Mouse (Mus musculus) embryonic facial prominence, embryonic 12.5 days (tissue): ENCODE data around the gene Gm28305. TPM values are rescaled to one million over a fixed set of nuclear protein-coding genes. Genes with fewer than 3 reads are reported as not detected.

ENCODE experiments used
- ATAC-seq: fragments of 200-750 bp; cut with Nextera tagmentation; 2 replicates; pipeline ENCODE4 v1.8.0; 2017; ENCODE audit not compliant: insufficient number of reproducible peaks, insufficient read depth, low FRiP score, low TSS enrichment
- H3K27ac ChIP-seq: fragments of 300-500 bp; sonication (generic); 2 replicates; pipeline ENCODE4 v1.5.1; 2016; ENCODE audit warnings: mild to moderate bottlenecking
- H3K27me3 ChIP-seq: fragments of 300-500 bp; sonication (generic); 2 replicates; pipeline ENCODE4 v1.6.1; 2016; ENCODE audit warnings: mild to moderate bottlenecking, moderate library complexity
- H3K36me3 ChIP-seq: fragments of 300-500 bp; sonication (generic); 2 replicates; pipeline ENCODE4 v1.6.1; 2016; ENCODE audit warnings: mild to moderate bottlenecking
- H3K4me1 ChIP-seq: fragments of 300-500 bp; sonication (generic); 2 replicates; pipeline ENCODE4 v1.6.1; 2016
- H3K4me2 ChIP-seq: fragments of 300-500 bp; sonication (generic); replicated peaks from 2 replicates; pipeline ENCODE4 v1.6.1; 2016; ENCODE audit warnings: mild to moderate bottlenecking, moderate library complexity
- H3K4me3 ChIP-seq: fragments of 300-500 bp; sonication (generic); 2 replicates; pipeline ENCODE4 v1.5.1; 2016; ENCODE audit warnings: mild to moderate bottlenecking
- H3K9ac ChIP-seq: fragments of 300-500 bp; sonication (generic); 2 replicates; pipeline ENCODE4 v1.6.1; 2016; ENCODE audit warnings: mild to moderate bottlenecking, moderate library complexity
- H3K9me3 ChIP-seq: fragments of 300-500 bp; sonication (generic); 2 replicates; pipeline ENCODE4 v1.6.1; 2016; ENCODE audit warnings: mild to moderate bottlenecking, moderate library complexity
- WGBS: fragments of 180-500 bp; shearing (Covaris S2); methylation state at CpG from one replicate; pipeline ENCODE4 v1.1.7; 2016; 5-methylcytosine and 5-hydroxymethylcytosine counted together
- polyA plus RNA-seq: library from polyadenylated mRNA; unstranded; fragments of >200 nt; fragmentation: Nextera tagmentation; extraction: Ambion mirVana; gene quantifications from 2 replicates; pipeline ENCODE4 v1.2.1, GENCODE M21; 2016

The Gm28305 gene
- not detected in 2 replicates for polyA plus RNA-seq

DNA sequence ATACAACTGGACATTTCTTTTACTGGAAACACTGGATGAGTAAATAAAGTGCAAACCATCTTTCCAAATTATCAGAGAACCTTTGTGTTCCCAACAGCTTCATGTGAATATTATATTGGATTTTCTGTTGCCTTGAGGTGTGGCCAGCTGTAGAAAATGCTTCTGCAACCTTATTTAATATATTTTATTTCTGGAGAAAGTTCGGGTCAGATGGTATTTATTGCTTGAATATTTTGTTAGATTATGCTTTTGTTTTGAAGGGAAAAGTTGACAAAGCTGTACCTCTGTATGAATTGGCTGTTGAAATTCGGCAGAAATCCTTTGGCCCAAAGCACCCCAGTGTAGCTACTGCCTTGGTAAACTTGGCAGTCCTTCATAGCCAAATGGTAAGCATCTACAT is at the start of gene Gm28305:
Gene Gm28305, plus strand, starts transcription at position 301 of the 400 bp plus-strand sequence.
- Histone ChIP-seq H3K27ac (no peak within 1 kb of the TSS), H3K4me2 (no peak within 1 kb of the TSS), H3K9ac (no peak within 1 kb of the TSS), H3K27me3 (no peaks in the 10 kb centered on the region), H3K9me3 (no peaks in the 10 kb centered on the region), H3K4me3 (no peak within 1 kb of the TSS), H3K4me1 (no peaks in the 10 kb centered on the region), H3K36me3 (peaks cover 31% of the 10 kb centered on the region)
- 64% methylated on average over 2 of the region's 2 CpGs for WGBS
- no peak for ATAC-seq

DNA sequence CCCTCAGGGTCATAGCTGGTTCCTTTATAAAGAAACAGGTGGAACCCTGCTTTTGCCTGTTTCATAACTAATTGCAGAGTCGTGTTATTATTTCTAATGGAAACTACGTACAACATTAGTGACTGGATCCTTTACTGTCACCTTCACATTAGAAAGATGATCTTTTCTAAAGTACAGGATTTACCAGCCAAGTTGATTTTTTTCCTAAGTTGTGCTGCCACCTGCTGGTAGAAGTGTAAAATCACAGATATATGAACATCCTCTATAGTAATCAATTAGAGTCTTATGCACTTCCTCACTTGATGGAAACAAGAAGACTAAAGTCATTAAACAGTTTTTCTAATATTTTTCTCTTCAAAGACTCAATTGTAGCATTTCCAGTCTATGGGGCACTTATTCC is 44.0 kb upstream of the Gm28305 start:
- Histone ChIP-seq H3K4me3 (no peak overlapping the region), H3K4me2 (no peak overlapping the region), H3K9ac (no peak overlapping the region), H3K27me3 (no peaks in the 10 kb centered on the region), H3K4me1 (0 out of 2 replicates have a peak, but pooled peaks cover under 1% of the 10 kb centered on the region), H3K27ac (no peak overlapping the region), H3K36me3 (no peaks in the 10 kb centered on the region), H3K9me3 (no peaks in the 10 kb centered on the region)
- 10% methylated on average over 2 of the region's 2 CpGs for WGBS
- ATAC-seq = no peak

DNA sequence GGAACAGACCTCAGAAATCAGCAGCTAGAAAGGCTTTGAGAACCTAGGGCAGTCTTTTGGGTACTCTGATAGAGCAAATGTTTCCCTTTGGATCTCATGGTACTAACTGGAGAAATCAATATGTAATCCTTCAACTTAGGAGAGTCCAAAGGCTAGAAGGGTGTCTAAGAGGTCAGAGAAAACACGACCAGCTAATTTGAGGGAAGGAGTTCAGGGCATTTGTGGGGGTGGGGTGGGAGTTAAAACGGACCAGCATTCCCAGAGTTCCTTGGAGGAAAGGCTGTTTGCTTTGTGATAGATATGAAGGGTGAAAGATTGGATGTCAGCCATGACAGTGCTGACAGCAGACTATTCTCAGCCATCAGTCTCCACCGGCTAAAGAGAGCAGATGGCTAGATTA is 39.9 kb upstream of the Gm28305 start:
- 55% methylated on average over 3 of the region's 3 CpGs for WGBS
- Histone ChIP-seq H3K4me1 (0 out of 2 replicates have a peak, but pooled peaks cover 10% of the 10 kb centered on the region), H3K4me2 (no peak overlapping the region), H3K4me3 (no peak overlapping the region), H3K9ac (no peak overlapping the region), H3K27ac (no peak overlapping the region), H3K36me3 (0 out of 2 replicates have a peak, but pooled peaks cover 2% of the 10 kb centered on the region), H3K9me3 (no peaks in the 10 kb centered on the region), H3K27me3 (no peaks in the 10 kb centered on the region)
- no peak for ATAC-seq

DNA sequence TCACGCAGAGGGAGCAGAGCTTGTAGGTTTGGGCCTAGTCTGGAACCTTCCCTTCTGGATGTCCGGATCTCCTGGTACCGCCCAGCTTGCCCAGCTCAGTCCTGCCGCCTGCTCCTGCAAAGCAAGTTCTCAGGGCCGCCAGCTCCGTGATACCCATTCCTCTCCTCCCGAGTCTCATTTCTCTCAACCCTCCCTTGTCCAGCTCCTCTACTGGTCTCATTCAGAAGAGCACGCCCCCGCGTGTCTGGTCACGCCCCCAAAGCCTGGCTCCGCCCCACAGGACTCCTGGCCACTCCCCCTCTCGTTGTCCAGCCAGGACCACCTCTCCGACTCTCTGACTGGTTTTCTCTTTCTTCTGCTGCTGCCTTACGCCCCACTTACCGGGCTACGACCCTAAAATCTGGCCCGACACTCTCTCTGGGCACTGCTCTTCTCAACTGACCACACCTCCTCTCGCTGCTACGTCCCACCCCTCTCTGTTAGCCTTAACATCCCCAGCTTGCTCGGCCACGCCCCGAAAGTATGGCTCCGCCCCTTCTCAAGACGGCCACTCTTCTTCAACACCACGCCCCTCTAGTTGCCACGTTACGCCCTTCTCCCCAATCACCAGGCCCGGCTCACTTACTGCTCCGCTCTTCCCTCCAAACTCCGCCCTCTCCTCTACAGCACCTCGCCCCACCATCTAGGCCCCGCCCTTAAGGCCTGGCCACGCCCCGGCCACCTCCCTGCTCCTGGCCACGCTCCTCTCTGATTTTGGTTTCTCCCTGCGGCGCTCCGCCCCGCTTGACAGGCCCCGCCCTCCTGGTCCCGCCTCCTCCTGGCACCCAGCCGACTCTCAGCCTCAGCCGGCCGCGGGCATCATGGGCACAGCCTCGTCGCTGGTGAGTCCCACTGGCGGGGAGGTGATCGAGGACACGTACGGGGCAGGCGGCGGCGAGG is 38.3 kb upstream of the Gm28305 start, which contains the start of gene Nphp3:
Gene Nphp3, plus strand, starts transcription at position 624 of the 939 bp plus-strand sequence.
- Histone ChIP-seq H3K27me3 (no peaks in the 10 kb centered on the region), H3K4me3 (peak within 1 kb of the TSS; percentile 55), H3K4me2 (peak within 1 kb of the TSS; percentile 49), H3K36me3 (peaks cover 12% of the 10 kb centered on the region; the same call in 1 of the 2 replicates), H3K9me3 (no peaks in the 10 kb centered on the region), H3K9ac (peak within 1 kb of the TSS; percentile 64), H3K4me1 (0 out of 2 replicates have a peak, but pooled peaks cover 10% of the 10 kb centered on the region), H3K27ac (peak within 1 kb of the TSS; percentile 85)
- ATAC-seq = peak; percentile 96
- under 1% methylated on average over 55 of the region's 55 CpGs for WGBS

DNA sequence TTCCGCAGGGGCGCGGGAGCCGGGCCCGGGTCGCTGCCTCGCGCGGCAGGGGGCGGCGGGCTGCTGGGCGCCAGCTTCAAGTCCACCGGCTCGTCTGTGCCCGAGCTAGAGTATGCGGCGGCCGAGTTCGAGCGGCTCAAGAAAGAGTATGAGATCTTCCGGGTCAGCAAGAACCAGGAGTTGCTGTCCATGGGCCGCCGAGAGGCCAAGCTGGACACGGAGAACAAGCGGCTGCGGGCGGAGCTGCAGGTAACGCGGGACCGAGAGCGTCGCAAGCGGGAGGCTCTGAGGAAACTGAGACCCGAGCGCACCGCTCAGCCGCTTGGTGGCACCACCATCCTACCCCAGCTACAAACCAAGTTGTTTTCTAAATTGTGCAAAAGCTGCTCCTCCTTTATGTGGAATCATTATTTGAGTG is 37.5 kb upstream of the Gm28305 start:
- no peaks in the 10 kb centered on the region for H3K9me3 ChIP-seq
- no peaks in the 10 kb centered on the region for H3K27me3 ChIP-seq
- under 1% methylated on average over 37 of the region's 37 CpGs for WGBS
- H3K4me3 ChIP-seq = peak overlapping the region; percentile 55
- peak overlapping the region; percentile 49 for H3K4me2 ChIP-seq
- H3K9ac ChIP-seq = peak overlapping the region; percentile 64
- peaks cover 12% of the 10 kb centered on the region; the same call in 1 of the 2 replicates for H3K36me3 ChIP-seq
- peak; percentile 43 for ATAC-seq
- peak overlapping the region; percentile 67 for H3K27ac ChIP-seq
- H3K4me1 ChIP-seq = 0 out of 2 replicates have a peak, but pooled peaks cover 10% of the 10 kb centered on the region

DNA sequence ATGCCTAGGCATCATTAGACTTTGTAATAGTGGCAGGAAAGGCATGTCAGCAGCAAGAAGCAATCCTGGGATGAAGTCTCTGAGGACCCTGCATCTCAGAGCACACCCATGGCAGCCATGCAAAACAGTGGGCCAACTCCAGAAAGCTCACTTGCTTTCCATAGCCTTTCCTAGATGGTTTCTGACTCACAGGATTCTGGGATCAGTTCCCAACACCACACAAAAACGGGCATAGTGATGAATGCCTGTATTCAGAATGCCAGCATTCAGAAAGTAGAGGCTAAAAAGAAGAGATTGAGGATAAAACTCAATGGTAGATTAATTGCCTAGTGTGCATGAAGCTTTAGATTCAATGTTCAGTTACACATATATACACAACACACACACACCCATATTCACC is 25.9 kb upstream of the Gm28305 start:
- Histone ChIP-seq H3K4me3 (no peak overlapping the region), H3K27me3 (no peaks in the 10 kb centered on the region), H3K4me1 (no peaks in the 10 kb centered on the region), H3K9me3 (no peaks in the 10 kb centered on the region), H3K4me2 (no peak overlapping the region), H3K9ac (no peak overlapping the region), H3K36me3 (peaks cover 42% of the 10 kb centered on the region), H3K27ac (no peak overlapping the region)
- no peak for ATAC-seq
- 72% methylated on average over 1 of the region's 1 CpGs for WGBS

DNA sequence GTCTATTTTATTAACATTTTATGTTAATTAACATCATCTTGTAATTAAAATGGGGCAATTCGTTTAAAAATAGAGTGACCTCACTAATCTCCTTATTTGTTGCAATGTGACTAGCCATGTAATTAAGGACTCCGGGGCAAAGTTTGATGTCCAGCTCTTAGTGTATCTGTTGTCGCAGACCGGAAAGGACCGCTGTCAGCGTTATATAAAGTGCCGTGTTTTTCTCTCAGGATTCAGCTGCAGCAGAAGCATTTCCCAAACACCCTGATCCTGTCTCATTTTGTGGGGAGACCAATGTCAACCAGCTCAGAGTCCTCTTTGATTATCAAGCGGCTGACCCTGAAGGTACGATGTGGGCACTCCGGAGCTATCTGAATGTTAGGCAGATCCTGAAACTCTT is 19.4 kb upstream of the Gm28305 start:
- 93% methylated on average over 10 of the region's 10 CpGs for WGBS
- H3K36me3 ChIP-seq = peaks cover 58% of the 10 kb centered on the region

DNA sequence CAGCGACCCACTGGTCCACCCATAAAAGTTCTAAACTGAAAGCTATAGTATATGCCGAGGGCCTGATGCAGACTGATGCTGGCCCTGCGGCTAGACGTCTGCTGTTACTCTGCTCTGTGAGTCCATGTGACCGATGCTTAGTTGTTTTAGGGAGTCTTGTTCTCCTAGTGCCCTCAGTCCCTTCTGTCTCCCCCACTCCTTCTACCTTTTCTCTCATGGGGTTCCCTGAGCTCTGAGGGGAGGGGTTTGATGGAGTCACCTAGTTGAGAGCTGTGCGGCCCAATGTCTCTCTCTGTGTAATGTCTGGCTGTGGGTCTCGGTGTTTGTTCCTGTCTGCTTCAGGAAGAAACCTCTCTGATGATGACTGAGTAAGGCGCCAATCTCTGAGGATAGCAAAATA is 13.3 kb upstream of the Gm28305 start:
- ATAC-seq = no peak
- H3K27ac ChIP-seq = no peak overlapping the region
- WGBS = 95% methylated on average over 8 of the region's 8 CpGs
- no peaks in the 10 kb centered on the region for H3K27me3 ChIP-seq
- no peaks in the 10 kb centered on the region for H3K9me3 ChIP-seq
- H3K36me3 ChIP-seq = peaks cover 57% of the 10 kb centered on the region
- H3K4me3 ChIP-seq = no peak overlapping the region
- no peaks in the 10 kb centered on the region for H3K4me1 ChIP-seq
- no peak overlapping the region for H3K4me2 ChIP-seq
- H3K9ac ChIP-seq = no peak overlapping the region

More for the DNA sequence above, 19.4 kb upstream of the Gm28305 start:
- Histone ChIP-seq H3K4me2 (no peak overlapping the region), H3K27me3 (no peaks in the 10 kb centered on the region), H3K9me3 (no peaks in the 10 kb centered on the region), H3K4me3 (no peak overlapping the region), H3K4me1 (no peaks in the 10 kb centered on the region), H3K9ac (no peak overlapping the region), H3K27ac (no peak overlapping the region)
- no peak for ATAC-seq

DNA sequence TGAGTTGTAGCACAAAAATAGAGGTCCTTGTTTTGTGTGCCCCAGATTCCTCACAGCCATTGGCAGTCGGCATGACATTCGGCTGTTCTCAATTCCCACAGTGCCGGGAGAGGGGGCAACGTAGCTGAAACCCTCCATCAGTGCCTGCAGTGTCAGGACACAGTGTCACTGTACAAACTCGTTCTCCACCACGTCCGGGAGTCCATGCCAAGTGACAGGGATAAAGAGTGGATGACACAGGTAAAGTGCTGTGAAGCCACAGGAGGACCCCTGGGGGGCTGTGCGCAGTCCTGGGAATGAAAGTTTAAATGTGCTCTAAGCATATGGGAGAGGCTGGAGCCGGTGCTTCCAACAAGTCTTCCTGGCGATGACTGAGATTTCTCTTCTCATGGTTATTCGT is 10.6 kb upstream of the Gm28305 start:
- ATAC-seq = no peak
- H3K36me3 ChIP-seq = peaks cover 43% of the 10 kb centered on the region
- WGBS = 85% methylated on average over 11 of the region's 11 CpGs

DNA sequence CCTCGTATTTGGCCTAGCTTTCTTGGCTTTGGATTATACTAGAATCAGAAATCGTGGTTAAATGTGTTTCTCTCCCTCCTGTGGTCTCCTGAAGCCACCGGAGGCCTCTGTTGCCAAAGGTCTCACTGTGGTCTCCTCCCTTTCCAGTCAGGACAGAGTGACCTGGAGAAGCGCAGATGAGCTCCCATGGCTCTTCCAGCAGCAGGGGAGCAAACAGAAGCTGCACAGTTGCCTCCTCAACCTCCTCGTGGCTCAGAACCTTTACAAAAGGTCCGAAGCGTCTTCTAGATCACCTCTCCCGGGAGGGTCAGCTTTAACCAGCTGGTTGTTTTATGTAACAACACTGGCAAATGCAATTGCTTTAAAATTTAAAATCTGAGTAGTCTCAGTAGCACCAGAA is 6.2 kb upstream of the Gm28305 start:
- peaks cover 34% of the 10 kb centered on the region for H3K36me3 ChIP-seq
- H3K9me3 ChIP-seq = no peaks in the 10 kb centered on the region
- no peak overlapping the region for H3K9ac ChIP-seq
- H3K4me1 ChIP-seq = no peaks in the 10 kb centered on the region
- no peak overlapping the region for H3K27ac ChIP-seq
- no peak overlapping the region for H3K4me3 ChIP-seq
- no peak for ATAC-seq
- WGBS = 81% methylated on average over 8 of the region's 8 CpGs
- no peaks in the 10 kb centered on the region for H3K27me3 ChIP-seq
- no peak overlapping the region for H3K4me2 ChIP-seq

More for the DNA sequence above, 10.6 kb upstream of the Gm28305 start:
- H3K9ac ChIP-seq = no peak overlapping the region
- no peaks in the 10 kb centered on the region for H3K9me3 ChIP-seq
- H3K4me2 ChIP-seq = no peak overlapping the region
- H3K27me3 ChIP-seq = no peaks in the 10 kb centered on the region
- H3K4me3 ChIP-seq = no peak overlapping the region
- H3K4me1 ChIP-seq = no peaks in the 10 kb centered on the region
- H3K27ac ChIP-seq = no peak overlapping the region

DNA sequence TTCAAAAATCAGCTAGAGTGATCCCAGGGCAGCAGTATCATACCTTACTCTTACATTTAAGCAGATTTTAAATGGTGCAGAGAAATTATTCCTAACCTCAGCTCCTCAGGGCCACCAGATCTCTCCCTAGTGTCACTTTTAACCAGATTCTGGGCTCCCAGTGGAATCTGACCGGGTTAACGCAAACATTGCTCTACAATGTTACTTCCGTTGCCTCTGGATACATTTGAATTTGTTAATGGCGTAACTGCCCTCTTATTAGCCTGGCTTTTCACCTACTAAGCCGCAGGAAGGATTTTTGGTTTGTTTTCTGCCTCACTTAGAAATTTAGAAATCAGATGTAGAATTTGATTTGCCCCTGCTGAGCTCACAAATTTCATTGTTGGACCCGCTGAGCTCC is 5.7 kb upstream of the Gm28305 start:
- no peaks in the 10 kb centered on the region for H3K4me1 ChIP-seq
- H3K36me3 ChIP-seq = peaks cover 34% of the 10 kb centered on the region
- no peak overlapping the region for H3K27ac ChIP-seq
- no peaks in the 10 kb centered on the region for H3K27me3 ChIP-seq
- no peak overlapping the region for H3K4me3 ChIP-seq
- no peak for ATAC-seq
- no peak overlapping the region for H3K9ac ChIP-seq
- H3K9me3 ChIP-seq = no peaks in the 10 kb centered on the region
- H3K4me2 ChIP-seq = no peak overlapping the region
- WGBS = 71% methylated on average over 6 of the region's 6 CpGs
